Comparison of ENCODE assay signal across 31 mouse cellular contexts in genomic region chr9:69928126-69928525, GRCm38 (mm10).
DNase-seq lines count a peak whose midpoint lies in the region; ATAC-seq and TF ChIP-seq lines count a peak whose summit lies in the region.
"Had no signal": no experiment of that assay in that cellular context is flagged by ENCODE, and none has a peak within 500 bp of the region (broad histone marks: within the 10 kb centered on the region; RNA-seq: fewer than 3 reads in every experiment).

No protein-coding gene starts in this region.

- WGBS in intestine, postnatal 0 days, result 73% methylated on average over 2 of the region's 2 CpGs
- WGBS in intestine, embryonic 16.5 days, result 70% methylated on average over 2 of the region's 2 CpGs
- WGBS in midbrain, postnatal 0 days, result 57% methylated on average over 2 of the region's 2 CpGs
- 67% methylated on average over 2 of the region's 2 CpGs for WGBS in midbrain, embryonic 14.5 days
- WGBS in stomach, postnatal 0 days, result 66% methylated on average over 2 of the region's 2 CpGs

- H3K27ac ChIP-seq in intestine, postnatal 0 days (ENCODE audit: low read depth, low read length), result no peak overlapping the region
- no peak overlapping the region for H3K27ac ChIP-seq in intestine, embryonic 16.5 days (ENCODE audit: low read length)
- H3K27ac ChIP-seq in midbrain, postnatal 0 days (ENCODE audit: low read depth, low read length), result no peak overlapping the region
- no peak overlapping the region for H3K27ac ChIP-seq in midbrain, embryonic 14.5 days (replicated peaks; ENCODE audit: low read depth, low read length)
- no peak overlapping the region for H3K27ac ChIP-seq in stomach, postnatal 0 days (replicated peaks)
- H3K27ac ChIP-seq: embryonic facial prominence, embryonic 10.5 days; embryonic facial prominence, embryonic 15.5 days; forebrain, embryonic 13.5 days; heart, adult 2 months; heart, embryonic 13.5 days; hindbrain, embryonic 10.5 days; intestine, embryonic 15.5 days; limb, embryonic 15.5 days; liver, embryonic 13.5 days; midbrain, embryonic 12.5 days; neural tube, embryonic 15.5 days had no signal

- no peaks in the 10 kb centered on the region for H3K4me1 ChIP-seq in intestine, postnatal 0 days (replicated peaks; ENCODE audit: control insufficient read depth, insufficient read depth, low read length)
- H3K4me1 ChIP-seq in intestine, embryonic 16.5 days (ENCODE audit: control insufficient read depth, insufficient read depth, low read length), result no peaks in the 10 kb centered on the region
- H3K4me1 ChIP-seq in midbrain, postnatal 0 days (ENCODE audit: insufficient read depth, low read length), result no peaks in the 10 kb centered on the region
- H3K4me1 ChIP-seq in midbrain, embryonic 14.5 days (ENCODE audit: control insufficient read depth, insufficient read depth, low read length), result no peaks in the 10 kb centered on the region
- H3K4me1 ChIP-seq in stomach, postnatal 0 days (replicated peaks; ENCODE audit: control insufficient read depth, insufficient read depth), result no peaks in the 10 kb centered on the region
- H3K4me1 ChIP-seq: embryonic facial prominence, embryonic 15.5 days; forebrain, embryonic 13.5 days; heart, embryonic 13.5 days; hindbrain, embryonic 10.5 days; intestine, embryonic 15.5 days; limb, embryonic 15.5 days; liver, embryonic 13.5 days; midbrain, embryonic 12.5 days; neural tube, embryonic 15.5 days had no signal

- H3K36me3 ChIP-seq in intestine, postnatal 0 days (ENCODE audit: control insufficient read depth, insufficient read depth), result no peaks in the 10 kb centered on the region
- no peaks in the 10 kb centered on the region for H3K36me3 ChIP-seq in intestine, embryonic 16.5 days (ENCODE audit: control insufficient read depth, insufficient read depth, low read length)
- no peaks in the 10 kb centered on the region for H3K36me3 ChIP-seq in midbrain, postnatal 0 days (ENCODE audit: insufficient read depth, low read length)
- H3K36me3 ChIP-seq in midbrain, embryonic 14.5 days (ENCODE audit: control insufficient read depth, insufficient read depth, low read length), result no peaks in the 10 kb centered on the region
- no peaks in the 10 kb centered on the region for H3K36me3 ChIP-seq in stomach, postnatal 0 days (ENCODE audit: control insufficient read depth, insufficient read depth, low read length)
- H3K36me3 ChIP-seq: embryonic facial prominence, embryonic 10.5 days; embryonic facial prominence, embryonic 15.5 days; heart, embryonic 13.5 days; hindbrain, embryonic 10.5 days; intestine, embryonic 15.5 days; limb, embryonic 15.5 days; liver, embryonic 13.5 days; midbrain, embryonic 12.5 days; neural tube, embryonic 15.5 days had no signal

- no peak overlapping the region for H3K4me2 ChIP-seq in intestine, postnatal 0 days (replicated peaks; ENCODE audit: low read depth)
- no peak overlapping the region for H3K4me2 ChIP-seq in intestine, embryonic 16.5 days (ENCODE audit: low read depth, low read length)
- H3K4me2 ChIP-seq in midbrain, postnatal 0 days (ENCODE audit: low read depth, low read length, poor library complexity, severe bottlenecking), result no peak overlapping the region
- H3K4me2 ChIP-seq in midbrain, embryonic 14.5 days (ENCODE audit: low read length), result no peak overlapping the region
- H3K4me2 ChIP-seq in stomach, postnatal 0 days (replicated peaks; ENCODE audit: low read depth), result no peak overlapping the region
- H3K4me2 ChIP-seq: embryonic facial prominence, embryonic 15.5 days; forebrain, embryonic 13.5 days; heart, embryonic 13.5 days; intestine, embryonic 15.5 days; limb, embryonic 15.5 days; liver, embryonic 13.5 days; midbrain, embryonic 12.5 days; neural tube, embryonic 15.5 days had no signal

- no peak for DNase-seq in midbrain, postnatal 0 days (ENCODE audit: low spot score)
- DNase-seq in midbrain, embryonic 14.5 days, result no peak
- peak; percentile 17 for DNase-seq in ES-CJ7 (ENCODE audit: low read depth, low spot score)
- no peak for DNase-seq in stomach, postnatal 0 days (ENCODE audit: low spot score)
- DNase-seq in frontal cortex, postnatal 14 days (ENCODE audit: low spot score in 2 of 2), result no peak
- DNase-seq: adrenal gland, adult 2 months; cerebellum, adult 8-10 months; cerebellum, postnatal 25 days; heart, adult 2 months; heart, postnatal 14 days; kidney, adult 9 months; kidney, postnatal 14 days; left cerebral cortex, postnatal 4 days; liver, embryonic 13.5 days; lung, adult 18-20 months; lung, postnatal 10 days; spleen, adult 18-20 months; thymus, postnatal 4 days had no signal

- ATAC-seq in intestine, postnatal 0 days, result no peak
- no peak for ATAC-seq in intestine, embryonic 16.5 days
- ATAC-seq in midbrain, postnatal 0 days (ENCODE audit: low FRiP score), result no peak
- no peak for ATAC-seq in midbrain, embryonic 14.5 days (ENCODE audit: low FRiP score, low TSS enrichment)
- ATAC-seq in stomach, postnatal 0 days (ENCODE audit: low FRiP score, low TSS enrichment), result no peak
- ATAC-seq: activated CD4-positive, CD25-positive, alpha-beta regulatory T cell, adult 4 months; forebrain, embryonic 13.5 days; hindbrain, embryonic 16.5 days; intestine, embryonic 15.5 days had no signal

- no peak overlapping the region for H3K4me3 ChIP-seq in intestine, postnatal 0 days (ENCODE audit: low read depth, low read length)
- no peak overlapping the region for H3K4me3 ChIP-seq in intestine, embryonic 16.5 days (ENCODE audit: low read length)
- H3K4me3 ChIP-seq in midbrain, postnatal 0 days (ENCODE audit: low read depth, low read length), result no peak overlapping the region
- H3K4me3 ChIP-seq in midbrain, embryonic 14.5 days (replicated peaks; ENCODE audit: low read depth, low read length), result no peak overlapping the region
- no peak overlapping the region for H3K4me3 ChIP-seq in stomach, postnatal 0 days (ENCODE audit: low read depth, low read length)
- H3K4me3 ChIP-seq: embryonic facial prominence, embryonic 10.5 days; embryonic facial prominence, embryonic 15.5 days; forebrain, embryonic 13.5 days; heart, adult 2 months; heart, embryonic 13.5 days; hindbrain, embryonic 10.5 days; intestine, embryonic 15.5 days; limb, embryonic 15.5 days; liver, embryonic 13.5 days; midbrain, embryonic 12.5 days; neural tube, embryonic 15.5 days had no signal

- no peaks in the 10 kb centered on the region for H3K9me3 ChIP-seq in intestine, postnatal 0 days (ENCODE audit: control insufficient read depth)
- H3K9me3 ChIP-seq in intestine, embryonic 16.5 days (ENCODE audit: control insufficient read depth, low read length), result no peaks in the 10 kb centered on the region
- no peaks in the 10 kb centered on the region for H3K9me3 ChIP-seq in midbrain, postnatal 0 days (ENCODE audit: low read length)
- no peaks in the 10 kb centered on the region for H3K9me3 ChIP-seq in midbrain, embryonic 14.5 days (ENCODE audit: control insufficient read depth, low read length)
- no peaks in the 10 kb centered on the region for H3K9me3 ChIP-seq in stomach, postnatal 0 days (ENCODE audit: control insufficient read depth, low read length)
- H3K9me3 ChIP-seq: embryonic facial prominence, embryonic 10.5 days; embryonic facial prominence, embryonic 15.5 days; forebrain, embryonic 13.5 days; heart, embryonic 13.5 days; hindbrain, embryonic 10.5 days; intestine, embryonic 15.5 days; limb, embryonic 15.5 days; liver, embryonic 13.5 days; midbrain, embryonic 12.5 days; neural tube, embryonic 15.5 days had no signal

- H3K9ac ChIP-seq in intestine, postnatal 0 days (ENCODE audit: low read depth, low read length), result no peak overlapping the region
- H3K9ac ChIP-seq in intestine, embryonic 16.5 days (ENCODE audit: low read depth, low read length), result no peak overlapping the region
- H3K9ac ChIP-seq in midbrain, postnatal 0 days (replicated peaks; ENCODE audit: low read length, poor library complexity, severe bottlenecking), result no peak overlapping the region
- no peak overlapping the region for H3K9ac ChIP-seq in midbrain, embryonic 14.5 days (replicated peaks; ENCODE audit: low read length)
- H3K9ac ChIP-seq in stomach, postnatal 0 days (ENCODE audit: low read length), result no peak overlapping the region
- H3K9ac ChIP-seq: embryonic facial prominence, embryonic 15.5 days; forebrain, embryonic 13.5 days; heart, embryonic 13.5 days; intestine, embryonic 15.5 days; limb, embryonic 15.5 days; liver, embryonic 13.5 days; midbrain, embryonic 12.5 days; neural tube, embryonic 15.5 days had no signal

- TF ChIP-seq CTCF in intestine, postnatal 0 days (IDR thresholded peaks at IDR 0.05; ENCODE audit: low read depth), result peak; percentile 34; the same call in 1 of the 2 replicates
- TF ChIP-seq CTCF in midbrain, postnatal 0 days (IDR thresholded peaks at IDR 0.05), result peak; percentile 53
- TF ChIP-seq CTCF in stomach, postnatal 0 days (IDR thresholded peaks at IDR 0.05; ENCODE audit: low read depth), result peak; percentile 46

- no peak for TF ChIP-seq EP300 in stomach, postnatal 0 days (optimal IDR thresholded peaks at IDR 0.05)

- H3K27me3 ChIP-seq in intestine, postnatal 0 days (replicated peaks; ENCODE audit: control insufficient read depth, insufficient read depth, low read length), result no peaks in the 10 kb centered on the region
- no peaks in the 10 kb centered on the region for H3K27me3 ChIP-seq in intestine, embryonic 16.5 days (replicated peaks; ENCODE audit: control insufficient read depth, insufficient read depth, low read length)
- no peaks in the 10 kb centered on the region for H3K27me3 ChIP-seq in midbrain, postnatal 0 days (ENCODE audit: insufficient read depth, low read length)
- no peaks in the 10 kb centered on the region for H3K27me3 ChIP-seq in midbrain, embryonic 14.5 days (ENCODE audit: control insufficient read depth, insufficient read depth, low read length)
- H3K27me3 ChIP-seq in stomach, postnatal 0 days (ENCODE audit: control insufficient read depth, insufficient read depth, low read length), result no peaks in the 10 kb centered on the region
- H3K27me3 ChIP-seq: embryonic facial prominence, embryonic 15.5 days; forebrain, embryonic 13.5 days; intestine, embryonic 15.5 days; limb, embryonic 15.5 days; liver, embryonic 13.5 days; midbrain, embryonic 12.5 days; neural tube, embryonic 15.5 days had no signal
